Mouse (Mus musculus) cerebellum, adult 9-10 months (tissue): Measurements from ENCODE around the gene Rundc3a.

Source experiments
- DNase-seq: peaks from one replicate; pipeline ENCODE4 v3.0.0; 2022

Gene Rundc3a

GRCm38 (mm10) chr11:102410345-102410744 lies 17.1 kb downstream of the Rundc3a start:
- peak; percentile 36 for DNase-seq

DNA sequence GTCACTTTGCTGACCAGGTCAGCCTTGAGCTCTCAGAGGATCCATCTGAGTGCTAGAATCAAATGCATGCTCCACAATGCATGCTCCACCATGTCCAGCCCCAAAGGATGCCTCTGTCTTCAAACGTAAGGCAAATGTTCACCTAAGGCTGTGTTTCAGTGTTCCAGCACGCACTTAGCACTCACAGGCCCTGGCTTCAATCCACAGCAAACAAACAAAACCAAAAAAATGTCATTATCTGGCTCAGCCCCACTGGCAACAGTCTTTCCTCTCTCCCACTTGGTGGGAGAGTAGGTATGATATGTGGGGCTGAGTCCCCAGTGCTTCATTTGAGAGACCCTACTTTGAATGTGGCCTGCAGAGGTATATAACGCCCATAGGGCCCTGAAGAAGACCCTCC lies 17.9 kb downstream of the Rundc3a start:
- DNase-seq = peak; percentile 39

DNA sequence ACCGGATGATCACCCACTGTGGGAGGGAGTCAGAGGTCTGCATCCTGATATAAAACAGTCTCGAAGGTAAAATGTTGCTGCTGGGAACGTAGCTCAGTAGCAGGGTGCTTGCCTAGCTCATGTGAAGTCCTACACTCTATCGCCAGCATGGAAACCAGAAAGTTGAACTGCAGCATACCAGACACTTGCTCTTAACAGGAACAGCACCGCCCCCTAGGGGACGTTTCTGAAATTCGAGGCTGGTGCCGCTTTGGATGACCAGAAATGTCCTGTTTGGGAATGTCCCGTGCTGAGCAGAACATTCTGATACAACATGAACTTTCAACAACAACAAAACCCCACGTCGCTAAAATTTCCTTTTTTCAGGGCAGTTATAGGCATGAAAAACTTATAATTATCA lies 18.5 kb downstream of the Rundc3a start:
- DNase-seq = peak; percentile 94

- peak; percentile 21 for DNase-seq
These were observed 19.9 kb downstream of the Rundc3a start for GRCm38 (mm10) chr11:102413059-102413458.

- DNase-seq = peak; percentile 3
These were observed 22.0 kb downstream of the Rundc3a start for GRCm38 (mm10) chr11:102415034-102415802.

DNA sequence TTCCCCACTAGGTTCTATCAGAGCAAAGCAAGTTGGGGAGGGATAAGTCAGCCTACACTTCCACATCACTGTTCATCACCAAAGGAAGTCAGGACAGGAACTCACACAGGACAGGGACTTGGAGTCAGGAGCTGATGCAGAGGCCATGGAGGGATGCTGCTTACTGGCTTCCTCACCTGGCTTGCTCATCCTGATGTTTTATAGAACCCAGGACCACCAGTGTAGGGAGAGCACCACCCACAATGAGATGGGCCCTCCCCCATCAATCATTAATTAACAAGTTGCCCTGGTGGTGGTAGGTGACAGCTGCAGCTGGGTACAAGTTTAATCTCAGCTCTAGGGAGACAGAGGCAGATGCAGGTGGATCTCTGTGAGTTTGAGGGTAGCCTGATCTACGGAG lies 24.0 kb downstream of the Rundc3a start:
- DNase-seq = peak; percentile 9

GRCm38 (mm10) chr11:102418887-102419286 lies 25.7 kb downstream of the Rundc3a start:
- peak; percentile 3 for DNase-seq

- no peak for DNase-seq
These were observed 28.4 kb downstream of the Rundc3a start for GRCm38 (mm10) chr11:102421559-102421958.

DNA sequence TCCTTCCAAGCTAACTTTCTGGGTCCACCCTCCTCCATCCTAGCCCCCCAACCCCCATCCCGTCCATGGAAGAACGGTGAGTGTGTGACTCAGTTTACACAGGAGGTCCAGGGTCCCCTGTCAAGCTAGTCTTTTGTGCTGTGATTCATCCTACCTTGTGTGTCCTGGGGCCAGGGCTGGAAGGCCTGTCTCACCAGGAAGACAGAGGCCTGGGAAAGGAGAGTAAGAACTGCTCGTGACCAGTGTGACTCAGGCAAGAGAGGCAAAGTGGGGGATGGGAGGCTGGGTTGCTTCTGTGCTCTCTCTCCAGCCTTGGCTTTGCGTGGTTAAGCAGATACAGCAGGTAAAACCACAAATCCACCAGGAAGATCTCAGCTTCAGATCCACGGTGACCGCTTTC lies 31.5 kb downstream of the Rundc3a start:
- peak; percentile 14 for DNase-seq

DNA sequence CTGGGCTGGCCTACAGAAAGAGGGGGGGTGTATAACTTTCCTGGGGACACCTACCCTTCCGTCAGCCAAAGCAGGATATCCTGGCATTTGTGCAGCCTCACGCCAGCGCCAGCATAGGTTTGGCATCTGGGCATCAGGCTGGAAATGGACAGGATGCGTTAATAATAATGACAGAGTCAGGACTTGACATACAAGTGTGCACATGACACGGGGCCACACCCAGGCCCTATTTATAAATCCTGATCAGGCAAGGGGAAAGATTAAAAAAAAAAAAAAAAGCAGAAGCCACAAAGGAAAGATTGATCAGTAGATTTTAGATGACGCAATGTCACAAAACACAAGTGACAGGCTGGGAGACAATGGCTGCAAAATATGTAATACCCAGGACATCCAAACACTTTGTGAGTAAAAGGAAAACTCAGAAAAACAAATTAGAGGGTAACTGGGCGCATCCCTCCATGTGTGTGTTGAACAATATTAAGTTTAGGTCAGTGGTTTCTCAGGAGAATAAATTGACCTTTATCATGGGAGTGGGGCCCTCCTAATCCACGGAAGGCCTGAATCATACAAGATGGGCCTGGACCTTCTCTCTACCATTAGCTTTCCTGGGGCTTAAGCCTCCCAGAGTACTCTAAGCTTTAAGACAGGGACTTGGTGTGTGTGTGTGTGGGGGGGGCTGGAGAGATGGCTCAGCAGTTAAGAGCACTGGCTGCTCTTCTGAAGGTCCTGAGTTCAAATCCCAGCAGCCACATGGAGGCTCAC lies 32.5 kb downstream of the Rundc3a start:
- DNase-seq = peak; percentile 8

DNA sequence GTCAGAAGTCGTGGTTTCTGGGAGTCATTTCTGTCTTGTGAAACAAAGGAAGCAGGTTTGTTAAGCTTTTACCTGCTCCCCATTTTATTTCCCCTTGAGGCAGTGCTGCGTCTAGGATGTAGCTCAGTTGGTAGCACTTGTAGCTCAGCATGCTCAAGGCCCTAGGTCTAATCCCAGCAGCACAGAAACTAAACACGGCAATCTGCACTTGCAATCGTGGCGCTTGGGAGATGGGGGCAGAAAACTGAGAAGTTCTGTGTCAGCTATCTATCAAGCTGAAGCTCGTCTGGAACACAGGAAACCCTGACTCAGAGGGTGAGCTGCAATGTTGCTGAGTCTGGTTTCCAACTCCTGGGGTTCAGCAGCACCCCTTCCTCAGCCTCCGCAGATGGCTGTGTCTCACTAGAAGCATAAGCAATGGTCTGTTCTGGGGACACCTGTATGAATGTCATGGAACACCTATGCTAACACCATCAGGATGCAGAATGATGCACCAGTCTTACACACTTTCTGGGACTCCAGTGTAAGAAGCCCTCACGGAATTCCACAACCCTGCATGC lies 35.9 kb downstream of the Rundc3a start:
- peak; percentile 53 for DNase-seq

- no peak for DNase-seq
These were observed 36.3 kb downstream of the Rundc3a start for GRCm38 (mm10) chr11:102429551-102429950.

- DNase-seq = peak; percentile 98
These were observed 37.2 kb downstream of the Rundc3a start, which contains the start of gene Grn for GRCm38 (mm10) chr11:102430121-102431017. TSS of gene Grn (plus strand) at chr11:102430315.

DNA sequence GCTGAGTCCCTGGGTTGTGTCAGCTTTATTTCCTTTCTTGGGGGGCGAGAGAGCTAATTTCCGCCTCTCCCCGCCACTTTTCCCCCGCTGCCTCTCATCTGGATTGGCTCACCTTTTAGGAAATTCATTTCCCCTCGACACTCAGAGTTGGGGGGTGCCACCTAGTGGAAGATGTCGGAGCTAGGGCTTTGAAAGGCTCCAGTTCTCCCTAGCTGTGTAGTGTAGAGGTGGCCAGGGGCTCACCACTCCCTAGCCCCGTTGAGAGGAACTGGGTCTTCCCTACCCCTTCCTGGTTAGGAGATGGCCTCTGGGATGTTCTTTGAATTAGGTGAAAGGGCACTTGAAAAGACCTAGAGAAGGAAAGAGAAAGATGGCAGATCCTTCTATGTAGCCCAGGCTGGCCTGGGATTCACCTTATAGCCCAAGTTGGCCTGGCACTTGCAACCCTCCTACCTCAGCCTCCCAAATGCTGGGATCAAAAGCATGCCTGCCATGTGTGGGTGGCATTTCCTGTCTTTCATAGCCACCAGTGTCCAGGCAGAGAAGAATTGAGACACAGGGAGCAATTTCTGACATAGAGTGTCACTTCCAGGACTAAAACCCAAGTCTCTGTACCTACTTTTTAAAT lies 37.9 kb downstream of the Rundc3a start:
- DNase-seq = peak; percentile 87

DNA sequence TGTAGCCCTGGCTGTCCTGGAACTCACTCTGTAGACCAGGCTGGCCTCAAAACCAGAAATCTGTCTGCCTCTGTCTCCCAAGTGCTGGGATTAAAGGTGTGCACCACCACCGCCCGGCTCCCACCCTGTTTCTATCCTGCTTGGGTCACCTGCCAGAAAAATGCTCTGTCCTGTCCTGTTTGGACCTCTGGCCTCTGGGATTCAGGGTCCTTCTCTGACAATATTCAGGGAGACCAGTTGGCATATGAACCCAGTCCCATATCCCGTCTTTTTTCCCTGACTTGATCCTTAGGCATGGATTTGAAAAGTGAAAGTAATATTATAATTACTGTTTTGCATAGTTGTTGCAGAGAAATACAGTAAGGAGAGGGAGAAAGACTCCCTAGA lies 38.5 kb downstream of the Rundc3a start:
- DNase-seq = peak; percentile 58

DNA sequence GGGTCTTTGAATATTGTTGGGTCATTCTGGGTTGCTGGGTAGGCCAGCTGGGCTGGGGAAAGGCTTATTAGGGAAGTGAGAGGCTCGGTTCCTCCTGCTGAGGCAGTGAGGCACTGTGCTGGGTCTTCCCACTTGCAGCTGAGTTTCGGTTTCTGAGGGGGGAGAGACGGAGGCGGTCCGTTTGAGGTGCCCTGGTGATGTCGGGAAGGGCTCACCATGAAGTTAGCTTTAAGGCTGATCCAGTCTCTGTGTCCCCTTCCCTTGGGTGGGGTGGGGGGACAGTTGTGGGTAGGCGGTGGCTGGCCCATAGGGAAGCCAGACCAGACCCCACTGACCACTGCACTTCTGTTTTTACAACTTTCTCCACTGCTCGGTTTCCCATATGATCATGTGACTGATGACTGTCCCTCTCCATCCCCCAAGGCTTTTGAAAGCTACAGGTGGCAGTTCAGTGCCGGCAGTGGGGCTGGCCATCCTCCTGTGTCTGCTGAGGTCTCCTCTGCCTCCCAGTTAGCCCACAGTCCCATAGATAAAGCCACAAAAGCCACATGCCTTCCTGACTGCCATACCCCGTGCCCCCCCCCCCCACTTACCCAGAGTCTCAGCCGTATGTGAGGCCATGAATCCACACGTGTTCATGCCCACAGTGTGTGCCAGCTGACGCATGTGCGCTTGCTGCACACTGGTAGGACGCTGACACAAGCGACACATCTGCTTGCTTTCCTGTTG lies 39.1 kb downstream of the Rundc3a start:
- peak; percentile 61 for DNase-seq

- DNase-seq = peak; percentile 85
These were observed 39.7 kb downstream of the Rundc3a start for GRCm38 (mm10) chr11:102432896-102433295.

DNA sequence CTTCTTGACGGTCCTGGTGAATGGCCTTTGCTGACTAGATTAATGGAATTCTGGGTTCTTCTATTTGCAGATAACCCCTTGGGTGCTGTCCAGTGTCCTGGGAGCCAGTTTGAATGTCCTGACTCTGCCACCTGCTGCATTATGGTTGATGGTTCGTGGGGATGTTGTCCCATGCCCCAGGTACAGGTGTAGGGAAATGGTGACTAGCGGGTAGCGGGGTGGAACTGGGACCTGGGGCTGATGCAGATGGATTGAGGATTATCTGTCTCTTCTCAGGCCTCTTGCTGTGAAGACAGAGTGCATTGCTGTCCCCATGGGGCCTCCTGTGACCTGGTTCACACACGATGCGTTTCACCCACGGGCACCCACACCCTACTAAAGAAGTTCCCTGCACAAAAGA lies 40.7 kb downstream of the Rundc3a start:
- peak; percentile 58 for DNase-seq

- DNase-seq = peak; percentile 95
These were observed 41.2 kb downstream of the Rundc3a start for GRCm38 (mm10) chr11:102434406-102434805.

DNA sequence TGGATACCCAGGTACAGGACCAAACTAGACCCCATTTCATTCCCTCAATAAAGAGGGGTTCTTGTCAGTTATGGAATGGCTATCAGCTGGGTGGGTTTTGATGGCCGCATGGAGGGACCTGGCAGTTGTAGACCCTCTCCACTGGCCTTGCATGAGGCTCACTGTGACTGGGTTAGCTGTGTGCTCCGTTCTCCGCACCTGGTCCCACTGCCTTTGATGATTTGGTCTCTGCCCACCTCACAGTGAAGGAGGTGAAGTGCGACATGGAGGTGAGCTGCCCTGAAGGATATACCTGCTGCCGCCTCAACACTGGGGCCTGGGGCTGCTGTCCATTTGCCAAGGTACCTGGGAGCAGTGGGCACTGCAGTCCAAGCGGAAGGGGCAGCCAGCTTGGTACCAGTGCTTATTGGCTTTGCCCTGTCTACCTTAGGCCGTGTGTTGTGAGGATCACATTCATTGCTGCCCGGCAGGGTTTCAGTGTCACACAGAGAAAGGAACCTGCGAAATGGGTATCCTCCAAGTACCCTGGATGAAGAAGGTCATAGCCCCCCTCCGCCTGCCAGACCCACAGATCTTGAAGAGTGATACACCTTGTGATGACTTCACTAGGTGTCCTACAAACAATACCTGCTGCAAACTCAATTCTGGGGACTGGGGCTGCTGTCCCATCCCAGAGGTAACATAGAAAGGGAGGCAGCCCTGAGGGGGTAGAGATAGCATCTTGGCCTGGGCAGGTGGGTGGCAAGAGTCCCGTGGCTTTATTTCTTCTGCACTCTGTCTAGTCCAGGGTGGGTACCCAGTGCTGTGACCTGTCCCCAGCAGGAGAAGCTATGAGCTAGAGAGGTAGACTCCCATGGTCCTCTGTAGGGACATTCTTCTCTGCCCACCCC lies 41.9 kb downstream of the Rundc3a start:
- DNase-seq = peak; percentile 61
